Mouse (Mus musculus): ENCODE results near the gene Hyal2. TPM values are rescaled to one million over a fixed set of nuclear protein-coding genes. Genes with fewer than 3 reads are reported as not detected.
"Not testable (repeated sequence)": the region's sequence is repeated elsewhere in the genome, so short reads cannot be mapped to it uniquely, and the experiment has no call there.

Gene Hyal2
- total RNA-seq, 1 experiment from 2014 or later, result 7.2 TPM

GRCm38 (mm10) chr9:107544729-107545128, 23.0 kb upstream of the Hyal2 start:
- no peak for ATAC-seq (replicated peaks; ENCODE audit: low read depth, poor library complexity, severe bottlenecking)

GRCm38 (mm10) chr9:107545199-107545598, 22.5 kb upstream of the Hyal2 start:
- ATAC-seq (replicated peaks; ENCODE audit: low read depth, poor library complexity, severe bottlenecking), result no peak

DNA sequence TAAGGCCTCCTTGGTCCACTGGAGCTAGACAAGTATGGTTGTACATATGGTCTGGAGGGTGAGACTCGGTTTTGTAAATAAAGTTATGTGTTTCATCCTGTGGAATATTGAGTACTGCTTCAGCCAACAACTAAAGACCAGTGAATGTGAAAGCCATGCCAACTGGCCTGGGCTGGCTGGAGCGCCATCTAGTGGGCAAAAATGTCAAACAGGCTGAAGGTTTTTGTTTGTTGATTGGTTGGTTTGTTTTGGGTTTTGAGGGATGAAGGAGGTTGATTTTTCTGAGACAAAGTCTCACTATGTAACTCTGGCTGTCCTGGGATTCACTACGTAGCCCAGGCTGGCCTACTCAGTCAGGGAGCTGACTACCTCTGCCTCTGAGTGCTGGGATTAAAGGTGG, 22.1 kb upstream of the Hyal2 start:
- ATAC-seq (replicated peaks; ENCODE audit: low read depth, poor library complexity, severe bottlenecking), result no peak

DNA sequence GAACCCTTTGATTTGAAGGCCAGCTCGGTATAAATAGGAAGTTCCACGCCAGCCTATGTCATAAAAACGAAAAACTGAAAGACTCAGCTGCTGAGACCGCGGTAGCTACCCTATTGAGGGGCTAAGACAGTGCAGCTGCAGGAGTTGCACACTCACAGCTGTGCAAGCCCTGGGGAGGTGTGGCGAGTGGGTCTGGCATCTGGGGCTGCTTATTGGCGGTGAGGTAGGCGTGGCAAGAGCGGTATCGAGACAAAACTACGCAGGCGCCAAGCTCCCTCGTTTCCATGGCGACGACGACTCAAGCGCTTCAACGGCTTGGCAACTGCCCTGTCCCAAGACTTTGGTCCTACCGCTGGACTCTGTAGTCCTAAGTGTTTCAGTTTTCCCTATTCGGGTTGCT, 20.7 kb upstream of the Hyal2 start, which contains the start of gene Zmynd10:
Gene Zmynd10, plus strand, starts transcription at position 273 of the 400 bp plus-strand sequence.
- ATAC-seq (replicated peaks; ENCODE audit: low read depth, poor library complexity, severe bottlenecking), result peak; percentile 66

- no peak for ATAC-seq (replicated peaks; ENCODE audit: low read depth, poor library complexity, severe bottlenecking)
Measured at GRCm38 (mm10) chr9:107547957-107548356, 19.8 kb upstream of the Hyal2 start.

DNA sequence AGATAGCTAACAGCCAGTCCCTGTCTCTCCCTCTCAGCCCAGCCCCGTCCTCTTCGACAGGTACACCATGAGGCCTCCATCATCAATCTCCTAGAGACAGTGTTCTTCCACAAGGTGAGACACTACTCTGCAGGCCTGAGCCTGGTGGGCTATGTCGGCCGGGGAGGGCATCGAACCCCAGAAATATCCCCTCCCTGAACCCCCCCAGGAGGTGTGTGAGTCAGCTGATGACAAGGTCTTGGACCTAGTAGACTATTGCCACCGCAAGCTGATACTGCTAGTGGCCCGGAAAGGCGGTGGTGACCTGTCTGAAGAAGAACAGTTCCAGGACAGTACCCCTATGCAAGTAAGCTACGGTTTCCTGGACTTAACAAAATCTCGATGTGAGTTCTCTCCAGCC, 18.9 kb upstream of the Hyal2 start:
- ATAC-seq (replicated peaks; ENCODE audit: low read depth, poor library complexity, severe bottlenecking), result no peak

GRCm38 (mm10) chr9:107549297-107550074, 18.3 kb upstream of the Hyal2 start:
- ATAC-seq (replicated peaks; ENCODE audit: low read depth, poor library complexity, severe bottlenecking), result no peak

DNA sequence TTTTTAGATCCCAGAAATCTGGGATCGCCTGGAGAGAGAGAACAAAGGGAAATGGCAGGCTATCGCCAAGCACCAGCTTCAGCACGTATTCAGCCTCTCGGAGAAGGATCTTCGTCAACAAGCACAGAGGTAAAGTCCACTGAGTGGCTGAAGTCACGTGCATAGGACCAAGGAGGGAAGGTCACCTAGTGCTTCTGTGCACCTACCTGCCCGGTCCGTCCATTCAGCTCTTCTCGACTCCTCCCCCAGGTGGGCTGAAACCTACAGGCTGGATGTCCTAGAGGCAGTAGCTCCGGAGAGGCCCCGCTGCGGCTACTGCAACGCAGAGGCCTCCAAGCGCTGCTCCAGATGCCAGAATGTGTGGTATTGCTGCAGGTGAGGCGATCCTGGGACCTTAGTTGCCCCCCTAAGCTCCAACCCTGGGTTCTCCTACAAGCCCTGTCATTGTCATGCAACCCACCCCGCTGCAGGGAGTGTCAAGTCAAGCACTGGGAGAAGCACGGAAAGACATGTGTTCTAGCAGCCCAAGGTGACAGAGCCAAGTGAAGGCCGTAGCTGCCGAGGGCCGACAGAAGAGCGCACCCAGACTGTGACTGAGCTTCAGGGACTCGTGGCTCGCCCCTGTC, 17.1 kb upstream of the Hyal2 start:
- no peak for ATAC-seq (replicated peaks; ENCODE audit: low read depth, poor library complexity, severe bottlenecking)

GRCm38 (mm10) chr9:107551117-107551889, 16.4 kb upstream of the Hyal2 start, which contains the start of gene Rassf1:
Gene Rassf1 (plus strand): TSS chr9:107551555.
- peak; percentile 27 for ATAC-seq (replicated peaks; ENCODE audit: low read depth, poor library complexity, severe bottlenecking)

GRCm38 (mm10) chr9:107551890-107552355, 15.8 kb upstream of the Hyal2 start:
- no peak for ATAC-seq (replicated peaks; ENCODE audit: low read depth, poor library complexity, severe bottlenecking)

GRCm38 (mm10) chr9:107552690-107553393, 14.9 kb upstream of the Hyal2 start:
- ATAC-seq (replicated peaks; ENCODE audit: low read depth, poor library complexity, severe bottlenecking), result no peak

- no peak for ATAC-seq (replicated peaks; ENCODE audit: low read depth, poor library complexity, severe bottlenecking)
Measured at GRCm38 (mm10) chr9:107553541-107554318, 14.0 kb upstream of the Hyal2 start.

DNA sequence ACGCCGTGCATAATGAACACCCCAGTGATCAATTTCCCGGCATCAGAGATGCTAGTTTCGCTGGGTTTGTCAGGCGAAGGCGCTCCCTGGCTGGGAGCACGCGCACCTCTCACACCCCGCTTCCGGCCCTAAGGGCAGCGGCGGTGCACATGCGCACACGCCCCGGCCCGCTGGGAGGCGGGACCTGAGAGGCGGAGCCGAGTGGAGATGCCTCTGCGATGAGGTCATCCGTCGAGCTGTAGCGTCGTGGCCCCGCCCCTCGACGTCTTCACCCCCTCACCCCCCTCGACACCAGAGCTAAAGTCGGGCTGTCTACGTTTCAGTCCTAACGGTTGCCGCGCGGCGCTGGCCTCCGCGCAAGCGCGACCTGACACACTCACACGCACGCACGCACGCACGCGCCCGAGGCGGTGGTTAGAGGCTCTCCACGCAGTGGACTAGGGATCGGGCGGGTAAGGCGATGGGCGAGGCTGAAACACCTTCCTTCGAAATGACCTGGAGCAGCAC, 13.4 kb upstream of the Hyal2 start:
- peak; percentile 82 for ATAC-seq (replicated peaks; ENCODE audit: low read depth, poor library complexity, severe bottlenecking)

DNA sequence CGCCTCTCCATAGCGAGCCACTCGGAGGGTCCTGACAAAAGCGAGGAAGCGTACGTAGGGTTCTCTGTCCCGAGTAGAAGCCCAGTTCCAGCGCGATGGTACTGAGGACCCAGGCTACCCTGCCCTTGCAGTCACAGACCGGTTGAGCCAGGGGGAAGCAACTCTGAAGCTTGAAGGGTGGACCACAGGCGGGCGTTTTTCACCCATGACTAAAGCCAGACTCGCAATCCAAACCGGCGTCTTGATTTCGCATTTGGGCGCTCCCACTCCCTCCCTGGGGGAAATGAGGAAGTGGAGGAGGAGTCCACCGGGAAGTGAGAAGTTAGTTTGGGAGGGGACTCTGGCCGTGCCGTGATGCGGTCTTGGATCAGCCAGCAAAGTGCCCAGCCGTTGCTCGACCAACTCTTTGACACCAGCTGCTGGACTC, 12.7 kb upstream of the Hyal2 start:
- peak; percentile 15; the same call in 1 of the 2 replicates for ATAC-seq (replicated peaks; ENCODE audit: low read depth, poor library complexity, severe bottlenecking)

GRCm38 (mm10) chr9:107555701-107556100, 12.0 kb upstream of the Hyal2 start:
- ATAC-seq (replicated peaks; ENCODE audit: low read depth, poor library complexity, severe bottlenecking), result no peak

GRCm38 (mm10) chr9:107556346-107556745, 11.4 kb upstream of the Hyal2 start:
- ATAC-seq (replicated peaks; ENCODE audit: low read depth, poor library complexity, severe bottlenecking), result no peak

- ATAC-seq (replicated peaks; ENCODE audit: low read depth, poor library complexity, severe bottlenecking), result peak; percentile 96
Measured at GRCm38 (mm10) chr9:107563029-107563581, 4.6 kb upstream of the Hyal2 start, which contains the start of gene Tusc2. Gene Tusc2 (plus strand): TSS chr9:107563255.

- ATAC-seq (replicated peaks; ENCODE audit: low read depth, poor library complexity, severe bottlenecking), result not testable (repeated sequence)
Measured at GRCm38 (mm10) chr9:107565556-107565955, 2.2 kb upstream of the Hyal2 start.

Data from common myeloid progenitor, adult 5-6 weeks (primary cell).